8 mouse cellular contexts compared by ENCODE assay signal in the genomic region with DNA sequence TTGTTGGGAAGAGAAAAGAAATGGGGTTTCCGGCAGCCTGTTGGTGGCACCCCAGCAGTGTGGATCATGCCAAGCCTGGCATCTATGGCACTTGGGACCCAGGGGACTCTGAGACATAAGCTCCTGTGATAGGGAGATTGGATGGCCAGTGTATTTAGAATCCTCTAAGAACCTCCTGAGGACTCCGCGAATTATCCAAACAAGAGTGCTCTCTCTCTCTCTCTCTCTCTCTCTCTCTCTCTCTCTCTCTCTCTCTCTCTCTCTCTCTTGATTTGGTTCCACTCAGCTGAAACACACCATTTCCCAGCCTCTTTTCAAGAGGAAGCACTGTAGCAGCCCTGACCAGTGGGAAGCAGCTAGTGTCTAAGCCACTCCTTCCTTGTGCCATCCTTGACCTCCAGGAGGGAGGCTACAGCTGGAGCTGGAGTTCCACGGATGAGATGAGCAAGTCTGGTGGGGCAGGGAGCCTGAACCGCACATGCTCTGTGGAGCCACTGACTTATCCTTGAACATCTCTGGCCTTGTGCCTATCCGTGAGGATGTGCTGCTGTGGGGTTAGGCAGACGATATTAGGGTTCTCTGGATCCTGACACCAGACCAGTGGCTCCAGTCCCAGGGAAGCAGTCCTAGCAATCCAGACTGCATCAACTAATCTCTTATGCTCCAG.
A peak's percentile ranks its signal among the peaks of the same experiment; 100 is the strongest.
DNase-seq lines count a peak whose midpoint lies in the region; ATAC-seq and TF ChIP-seq lines count a peak whose summit lies in the region.

No protein-coding gene starts in this region.

- intact Hi-C loops in left cerebral cortex, postnatal 36 days (cut with DNase I): loop anchor here (2.0 to 5.0 kb wide), 3 partner anchors 100 to 230 kb away; a partner anchor contains a TSS

- H3K9me3 ChIP-seq in heart, postnatal 0 days (replicated peaks; ENCODE audit: control insufficient read depth, low read length): no peaks in the 10 kb centered on the region
- no peaks in the 10 kb centered on the region for H3K9me3 ChIP-seq in lung, embryonic 16.5 days (ENCODE audit: control insufficient read depth, low read length)

- no peaks in the 10 kb centered on the region for H3K36me3 ChIP-seq in heart, postnatal 0 days (replicated peaks; ENCODE audit: control insufficient read depth, insufficient read depth, low read length)
- no peaks in the 10 kb centered on the region for H3K36me3 ChIP-seq in lung, embryonic 16.5 days (ENCODE audit: control insufficient read depth, insufficient read depth, low read length)

- DNase-seq in lung, adult 2 months: peak; percentile 17
- DNase-seq in lung, postnatal 14 days: no peak
- peak; percentile 58 to 71 for DNase-seq in cerebellum, postnatal 25 days
- DNase-seq in heart, postnatal 0 days (ENCODE audit: low spot score): no peak
- peak; percentile 47 for DNase-seq in yolk sac, embryonic 10.5 days (ENCODE audit: low spot score)
- DNase-seq in left cerebral cortex, postnatal 36 days (ENCODE audit: low spot score in 2 of 2): no peak
- no peak for DNase-seq in ovary, postnatal 10 days (ENCODE audit: low spot score)

- no peaks in the 10 kb centered on the region for H3K27me3 ChIP-seq in heart, postnatal 0 days (ENCODE audit: control insufficient read depth, insufficient read depth, low read length)
- H3K27me3 ChIP-seq in lung, embryonic 16.5 days (ENCODE audit: control insufficient read depth, insufficient read depth, low read depth, low read length): no peaks in the 10 kb centered on the region

- no peak for TF ChIP-seq EP300 in heart, postnatal 0 days (IDR thresholded peaks at IDR 0.05; ENCODE audit: low read depth)

- ATAC-seq in heart, postnatal 0 days (ENCODE audit: insufficient read depth, low read depth): no peak; the same call in 1 of the 2 replicates
- peak; percentile 24 for ATAC-seq in lung, embryonic 16.5 days (ENCODE audit: low read depth)

- H3K4me2 ChIP-seq in heart, postnatal 0 days (ENCODE audit: low read depth, low read length): peak overlapping the region; percentile 29; the same call in 1 of the 2 replicates
- H3K4me2 ChIP-seq in lung, embryonic 16.5 days (ENCODE audit: low read depth, low read length): peak overlapping the region; percentile 41

- H3K4me3 ChIP-seq in lung, adult 2 months (replicated peaks; ENCODE audit: extremely low read depth, low read depth, low read length): no peak overlapping the region
- H3K4me3 ChIP-seq in heart, postnatal 0 days (ENCODE audit: low read depth, low read length): no peak overlapping the region
- H3K4me3 ChIP-seq in lung, embryonic 16.5 days (ENCODE audit: low read length): no peak overlapping the region; the same call in 1 of the 2 replicates

- TF ChIP-seq CTCF in lung, adult 2 months (IDR thresholded peaks at IDR 0.05; ENCODE audit: insufficient read depth, low read length): no peak
- TF ChIP-seq CTCF in heart, postnatal 0 days (IDR thresholded peaks at IDR 0.05; ENCODE audit: low read depth): no peak

- no peak overlapping the region for H3K9ac ChIP-seq in heart, postnatal 0 days (replicated peaks; ENCODE audit: low read depth, low read length)
- peak overlapping the region; percentile 40 for H3K9ac ChIP-seq in lung, embryonic 16.5 days (ENCODE audit: low read length)

- TF ChIP-seq POLR2A in lung, adult 2 months (IDR thresholded peaks at IDR 0.05; ENCODE audit: borderline replicate concordance, extremely low read depth, low read depth, low read length): 0 out of 2 replicates have a peak, but pooled peaks have one; percentile 4

- H3K4me1 ChIP-seq in lung, adult 2 months (ENCODE audit: control insufficient read depth, insufficient read depth, low read length): peaks cover 4% of the 10 kb centered on the region
- no peaks in the 10 kb centered on the region for H3K4me1 ChIP-seq in heart, postnatal 0 days (ENCODE audit: control insufficient read depth, insufficient read depth)
- H3K4me1 ChIP-seq in lung, embryonic 16.5 days (replicated peaks; ENCODE audit: control insufficient read depth, insufficient read depth, low read length): peaks cover 36% of the 10 kb centered on the region

- peak overlapping the region; percentile 72 for H3K27ac ChIP-seq in heart, postnatal 0 days (ENCODE audit: low read depth)
- H3K27ac ChIP-seq in lung, embryonic 16.5 days (ENCODE audit: low read length): peak overlapping the region; percentile 90

- WGBS in lung, adult 2 months: 34% methylated on average over 7 of the region's 7 CpGs
- 65% methylated on average over 7 of the region's 7 CpGs for WGBS in heart, postnatal 0 days
- WGBS in lung, embryonic 16.5 days: 26% methylated on average over 7 of the region's 7 CpGs

Comparison
In these comparisons a context has a peak if more than half of its experiments do, and no peak if none do; other contexts are left out.
1. DNase-seq: peak in lung, adult 2 months (single experiment), cerebellum, postnatal 25 days (2 of 2) and yolk sac, embryonic 10.5 days (single experiment); none in lung, postnatal 14 days (single experiment), heart, postnatal 0 days (single experiment), left cerebral cortex, postnatal 36 days (0 of 2) and ovary, postnatal 10 days (single experiment).